Mouse (Mus musculus) lung, postnatal 4 days (tissue): ENCODE results near the gene Ptprb.
A peak's percentile ranks its signal among the peaks of the same experiment; 100 is the strongest.

ENCODE experiments used
- DNase-seq, 2 experiments: peaks; one replicate each; pipeline ENCODE4 v3.0.0; 2021

Gene Ptprb

DNA sequence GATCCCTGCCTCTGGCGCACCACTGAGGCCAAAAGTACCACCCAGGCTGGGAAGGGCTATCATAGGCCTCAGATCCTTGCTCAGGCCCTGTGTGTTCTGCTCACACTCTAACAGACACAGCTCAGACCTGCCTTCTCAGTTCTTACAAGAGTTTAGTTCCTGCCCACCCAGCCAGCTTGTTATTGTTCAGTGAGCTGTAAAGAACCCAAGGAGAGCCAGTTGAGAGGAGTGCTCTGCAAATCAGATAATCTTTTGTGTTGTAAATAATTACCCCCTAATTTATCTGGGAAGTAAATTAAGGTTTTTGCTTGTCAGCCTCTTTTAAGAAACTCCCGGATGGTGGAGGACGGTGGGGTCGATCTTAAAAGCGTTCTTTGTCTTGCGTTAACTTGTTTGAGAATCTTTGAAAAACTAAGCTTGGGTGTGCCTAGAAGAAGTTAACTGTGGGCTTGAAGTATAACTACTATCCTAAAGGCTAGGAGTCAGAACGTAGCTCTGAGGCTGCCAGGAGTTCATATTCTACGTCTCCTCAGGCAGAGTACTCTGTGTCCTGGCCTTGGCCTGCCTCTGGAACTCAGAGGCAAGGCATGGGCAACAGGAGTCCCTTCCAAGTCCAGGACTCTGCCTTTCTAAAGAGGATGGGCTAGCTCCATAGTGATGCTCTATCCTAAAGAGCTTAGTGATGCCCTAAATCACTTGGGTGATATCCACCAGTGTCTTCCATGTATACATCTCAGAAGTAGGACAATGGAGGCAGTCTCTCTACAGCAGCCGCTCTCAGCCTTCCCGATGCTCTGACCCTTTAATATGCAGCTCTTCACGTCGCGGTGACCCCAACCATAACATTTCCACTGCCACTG lies 107.7 kb downstream of the Ptprb start:
- no peak for DNase-seq

DNA sequence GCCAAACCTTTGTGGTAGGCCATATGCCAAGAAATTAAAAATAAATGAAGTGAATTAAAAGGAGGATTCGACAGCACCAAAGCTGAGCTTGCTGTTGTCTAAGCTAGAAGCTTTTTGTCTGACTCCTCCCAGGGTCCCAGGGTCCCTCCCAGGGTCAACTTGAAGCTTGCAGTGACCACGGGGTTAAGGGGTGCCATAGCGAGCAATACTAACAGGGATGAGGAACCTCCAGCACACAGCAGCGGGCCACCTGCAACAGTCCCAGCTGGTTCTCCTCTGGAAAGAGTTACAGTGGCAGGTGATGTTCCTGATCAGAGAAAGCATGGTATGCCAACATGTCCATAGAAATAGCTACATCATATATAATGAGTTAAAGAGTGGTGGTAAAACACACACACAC lies 109.1 kb downstream of the Ptprb start:
- no peak for DNase-seq

GRCm38 (mm10) chr10:116386391-116386885 lies 111.1 kb downstream of the Ptprb start:
- DNase-seq = no peak

- no peak for DNase-seq
These were observed 113.5 kb downstream of the Ptprb start for GRCm38 (mm10) chr10:116388840-116389239.

DNA sequence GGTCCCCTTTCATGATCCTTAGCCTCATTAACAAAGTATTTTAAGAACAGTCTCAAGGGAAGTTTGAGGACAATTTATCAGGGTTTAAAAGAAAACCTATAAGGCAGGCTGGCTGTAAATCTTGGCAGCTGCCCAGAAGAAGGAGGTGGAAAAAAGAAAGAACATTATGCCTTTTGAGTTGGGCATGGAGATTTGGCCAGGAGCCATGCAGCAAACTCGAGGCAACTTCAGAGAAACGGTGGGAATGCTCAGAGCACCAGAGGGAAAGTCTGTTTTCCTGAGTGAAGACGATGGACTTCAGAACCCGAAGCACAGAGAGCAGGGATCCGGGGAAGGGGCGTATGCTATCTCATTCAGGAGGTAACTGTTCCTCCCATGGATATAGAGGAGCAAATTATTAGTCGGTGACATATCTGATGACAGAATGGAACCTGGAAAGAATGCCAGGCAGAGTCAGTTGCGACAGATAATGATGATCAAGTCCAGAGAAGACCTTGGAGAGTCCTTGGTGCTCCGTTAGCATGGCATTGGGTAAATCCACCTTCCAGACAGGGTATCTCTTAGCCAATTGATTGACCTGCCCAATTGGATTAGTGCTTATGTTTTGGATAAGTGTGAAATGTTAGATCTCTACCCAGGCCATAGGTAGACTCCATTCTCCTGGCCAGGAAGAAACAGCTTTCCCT lies 118.6 kb downstream of the Ptprb start:
- DNase-seq = no peak

GRCm38 (mm10) chr10:116394585-116394984 lies 119.3 kb downstream of the Ptprb start:
- no peak for DNase-seq

DNA sequence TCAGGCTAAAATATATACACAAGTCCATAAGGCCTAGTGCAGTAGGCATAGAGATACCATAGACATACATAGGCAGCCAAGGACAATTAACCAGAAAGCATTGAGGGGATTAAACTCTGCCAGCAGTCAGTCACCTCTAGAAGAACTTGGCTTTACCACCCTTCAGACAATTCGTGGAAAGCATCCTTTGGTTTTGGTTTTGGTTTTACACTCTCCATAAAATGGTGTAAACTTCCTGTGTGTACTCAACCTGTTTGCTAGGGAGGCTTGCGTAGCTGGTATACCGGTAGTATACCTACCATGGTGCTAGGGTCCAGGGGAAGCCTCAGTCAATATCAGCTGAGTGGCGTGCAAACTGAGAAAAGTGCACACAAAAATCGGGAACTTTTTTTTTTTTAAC lies 121.0 kb downstream of the Ptprb start:
- no peak for DNase-seq

DNA sequence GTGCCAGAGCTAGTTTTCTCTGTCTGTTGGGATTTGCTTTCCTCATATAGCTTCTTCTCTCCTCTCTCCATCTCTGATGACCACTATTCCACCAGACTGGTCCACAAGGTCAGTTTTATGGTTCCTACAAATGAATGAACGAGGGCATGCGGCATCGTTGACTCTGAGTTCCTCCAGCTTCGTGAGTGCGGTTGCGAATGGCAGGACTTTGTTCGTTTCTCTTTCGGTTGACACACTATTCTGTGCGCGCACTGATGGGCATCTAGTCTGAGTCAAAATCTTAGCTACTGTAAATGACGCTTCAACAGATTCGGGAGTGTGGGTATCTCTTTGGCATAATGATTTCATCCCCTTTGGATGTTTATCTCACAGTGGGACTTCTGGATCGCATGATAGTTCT lies 121.6 kb downstream of the Ptprb start:
- DNase-seq = no peak

DNA sequence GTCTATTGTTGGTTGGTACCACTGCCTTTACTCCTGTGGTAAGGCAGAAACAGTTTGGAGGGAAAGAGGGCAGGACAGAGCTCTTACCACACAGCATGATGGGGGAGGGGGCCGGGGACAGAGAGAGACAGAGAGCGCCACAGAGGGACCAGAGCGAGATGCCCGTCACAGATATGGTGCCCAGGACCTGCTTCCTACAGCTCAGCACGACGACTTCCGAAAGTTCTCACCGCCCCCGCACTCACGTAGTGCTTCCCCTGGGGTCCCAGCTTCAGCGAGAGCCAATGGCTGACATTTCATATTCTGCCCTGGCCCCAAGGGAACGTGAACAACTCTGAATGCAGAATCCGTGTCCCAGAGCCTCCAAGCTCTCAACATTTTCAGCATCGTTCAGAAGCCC lies 122.2 kb downstream of the Ptprb start:
- DNase-seq = no peak

- DNase-seq = no peak
These were observed 122.7 kb downstream of the Ptprb start for GRCm38 (mm10) chr10:116397973-116398372.

- DNase-seq = no peak
These were observed 127.6 kb downstream of the Ptprb start for GRCm38 (mm10) chr10:116402742-116403425.

- no peak for DNase-seq
These were observed 128.4 kb downstream of the Ptprb start for GRCm38 (mm10) chr10:116403679-116404078.

DNA sequence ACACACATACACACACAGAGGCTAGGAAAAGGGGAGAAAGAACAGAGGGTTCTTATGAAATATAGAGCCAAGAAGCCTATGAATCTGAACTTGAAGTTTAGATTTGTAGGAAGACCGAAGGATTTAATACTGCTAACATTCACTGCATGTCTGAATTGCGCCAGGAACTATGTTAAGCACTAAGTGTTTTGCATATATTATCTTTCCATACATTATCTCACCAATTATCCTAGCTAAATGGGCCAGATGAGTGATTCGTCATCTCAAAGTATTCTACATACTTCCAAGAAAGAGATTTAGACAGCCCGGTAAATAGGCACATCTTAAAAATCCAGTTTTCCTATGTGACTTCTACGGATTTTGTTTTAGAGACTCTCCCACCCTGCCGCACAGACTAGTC lies 129.7 kb downstream of the Ptprb start:
- no peak for DNase-seq

DNA sequence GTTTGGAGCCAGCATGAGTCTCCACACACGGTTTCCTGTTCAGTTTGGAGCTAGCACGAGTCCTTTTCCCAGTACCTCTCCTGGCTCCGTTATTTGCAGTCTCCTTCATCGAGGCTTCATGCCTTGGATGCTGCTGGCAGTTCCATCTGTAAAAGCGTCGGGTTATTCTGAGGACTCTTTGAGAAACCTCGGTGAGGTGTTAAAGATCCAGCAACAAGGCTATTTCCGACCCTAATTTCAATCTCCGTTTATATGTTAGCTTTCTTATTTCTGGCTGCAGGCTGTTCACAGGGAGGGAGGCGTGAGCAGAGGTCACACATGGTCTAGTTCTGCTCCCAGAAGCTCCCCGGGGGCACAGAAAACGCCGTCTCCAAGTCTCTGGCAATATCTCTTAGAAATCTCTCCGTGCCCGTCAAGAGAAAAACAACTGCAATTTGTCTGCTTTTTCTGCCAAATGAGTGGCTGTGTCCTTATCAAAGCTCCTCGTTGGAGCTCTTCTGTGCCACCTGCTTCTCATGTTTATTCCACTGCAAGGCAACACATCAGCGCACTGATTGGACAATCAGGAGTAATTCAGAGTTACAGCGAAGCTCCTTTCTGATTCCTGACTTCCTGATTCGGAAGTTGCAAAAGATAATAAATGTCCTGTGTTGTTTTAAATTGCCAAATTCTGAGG lies 132.5 kb downstream of the Ptprb start:
- DNase-seq = no peak

- no peak for DNase-seq
These were observed 135.5 kb downstream of the Ptprb start for GRCm38 (mm10) chr10:116410826-116411225.

- DNase-seq = no peak
These were observed 140.8 kb downstream of the Ptprb start for GRCm38 (mm10) chr10:116416142-116416541.

DNA sequence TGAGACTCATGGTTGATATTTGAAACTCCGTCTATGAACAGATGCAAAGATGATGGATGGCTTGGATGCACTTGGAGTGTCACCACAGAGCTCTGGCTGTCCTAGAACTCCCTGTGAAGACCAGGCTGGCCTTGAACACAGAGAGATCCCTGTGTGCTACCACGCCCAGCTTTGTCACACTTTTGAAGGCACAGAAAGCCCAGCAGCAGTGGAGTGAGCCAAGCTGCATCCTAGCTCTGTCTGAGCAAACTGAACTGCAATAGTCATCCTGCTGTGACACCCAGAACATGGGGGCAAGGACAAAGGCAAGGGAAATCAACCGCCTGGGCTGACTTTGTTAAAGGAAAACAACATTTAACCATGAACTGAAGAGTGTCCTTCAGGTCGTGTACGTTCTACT lies 141.4 kb downstream of the Ptprb start:
- no peak for DNase-seq

DNA sequence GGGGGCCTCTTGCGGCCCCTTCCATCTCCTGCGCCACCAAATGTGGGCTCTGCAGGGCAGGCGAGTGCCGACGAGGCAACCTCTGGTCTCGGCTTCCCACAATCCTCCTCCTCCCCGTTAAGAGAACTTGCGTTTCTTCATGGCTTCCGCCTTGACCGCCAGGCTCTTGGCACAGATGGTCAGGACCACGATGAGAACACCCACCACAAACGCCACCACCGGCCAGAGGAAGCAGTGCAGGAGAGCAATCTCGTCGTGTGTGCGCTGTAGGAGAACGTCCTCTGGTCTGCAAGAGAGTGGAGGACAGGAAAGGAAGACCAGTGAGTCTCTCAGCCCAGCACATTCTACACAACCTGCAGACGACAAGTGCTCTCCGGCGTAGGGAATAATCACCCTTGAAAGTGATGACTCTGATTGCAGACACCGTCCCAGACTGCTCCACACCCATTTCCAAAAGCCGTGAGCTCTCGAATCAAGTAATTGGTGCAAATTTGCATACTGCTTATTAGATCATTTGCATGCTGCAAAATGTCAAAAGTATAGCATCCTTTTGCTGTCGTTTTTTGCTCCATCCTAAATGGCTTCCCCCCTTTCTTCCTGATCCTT lies 142.9 kb downstream of the Ptprb start:
- peak in 1 of 2 experiments; percentile 15 for DNase-seq

DNA sequence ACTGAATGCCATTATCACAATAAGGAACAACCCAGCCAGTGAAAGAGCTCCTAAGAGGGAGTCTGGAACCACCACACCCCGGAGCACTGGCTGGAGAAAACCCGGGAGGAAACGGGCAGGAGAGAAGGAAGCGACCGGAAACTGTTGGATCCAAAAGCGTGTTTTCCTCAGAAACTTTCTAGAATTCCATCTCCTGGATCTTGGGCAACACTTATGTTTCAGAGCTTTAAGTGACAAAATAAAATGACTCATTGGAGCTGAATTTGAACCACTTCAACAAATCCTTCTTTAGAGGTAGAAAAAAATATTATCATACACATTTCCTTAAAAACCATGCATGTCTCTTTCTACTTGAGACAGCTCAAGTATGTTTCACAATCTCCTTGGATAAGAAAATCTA lies 145.7 kb downstream of the Ptprb start:
- DNase-seq = no peak

DNA sequence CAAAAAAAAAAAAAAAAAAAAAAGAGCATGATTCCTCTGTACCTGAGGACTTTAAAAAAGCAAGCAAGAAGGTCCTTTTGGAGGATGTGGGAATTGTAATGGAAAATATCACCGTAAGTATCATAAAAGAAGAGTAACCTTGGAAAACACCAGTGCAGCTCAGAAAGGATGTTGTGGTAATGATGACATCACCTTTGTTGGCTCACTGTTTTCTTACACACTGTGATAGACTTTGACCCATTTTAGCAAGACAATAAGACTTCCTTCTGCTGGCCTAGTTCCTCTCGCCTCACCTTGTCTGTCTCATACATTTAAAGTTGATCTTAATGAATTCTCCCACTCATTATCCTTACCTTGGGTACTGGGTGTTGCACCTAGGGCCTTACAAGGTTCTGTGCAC lies 147.2 kb downstream of the Ptprb start:
- no peak for DNase-seq

DNA sequence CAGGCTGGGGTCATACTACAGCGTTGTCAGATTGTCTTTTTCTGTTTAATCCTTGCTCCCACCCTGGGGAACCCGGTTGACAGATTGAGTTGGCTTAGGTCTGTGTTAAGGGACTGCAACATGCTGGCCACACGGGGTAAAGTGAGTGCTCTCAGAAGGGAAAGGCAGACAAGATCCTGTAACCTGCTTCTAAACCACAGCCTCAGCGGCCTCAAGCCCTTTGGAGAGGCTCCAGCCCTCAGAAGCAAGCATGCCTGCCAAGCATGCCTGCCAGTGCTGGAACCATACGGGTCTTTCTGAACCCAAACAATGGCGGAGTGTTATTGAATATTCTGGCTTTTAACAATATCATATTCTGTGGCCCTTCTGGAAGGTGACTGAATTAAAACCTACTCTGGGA lies 149.6 kb downstream of the Ptprb start:
- no peak for DNase-seq

DNA sequence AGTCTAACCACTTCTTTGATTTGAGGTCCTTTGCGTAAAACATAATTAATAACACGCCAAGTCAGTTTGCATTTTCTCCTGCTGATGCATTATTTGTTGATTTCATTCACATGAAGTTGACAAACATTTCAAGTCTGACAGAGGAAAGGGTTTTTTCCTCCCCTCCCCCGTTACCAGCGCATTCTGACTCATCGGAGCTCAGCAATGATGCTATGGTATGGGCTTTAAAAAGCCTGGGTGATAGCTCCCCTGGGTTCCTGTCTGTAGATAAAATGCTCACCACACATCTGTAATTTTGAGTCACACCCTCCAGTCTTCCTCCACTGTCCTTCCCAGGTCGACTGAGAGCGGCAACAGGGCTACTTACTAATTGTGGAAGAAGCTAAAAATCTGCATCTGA lies 150.9 kb downstream of the Ptprb start:
- DNase-seq = no peak
